Mouse (Mus musculus) E14TG2a.4 (cell line): ENCODE data around the gene Bdh1.
A peak's percentile ranks its signal among the peaks of the same experiment; 100 is the strongest.

Experiments
- H3K27me3 ChIP-seq: 2 replicates; pipeline ENCODE4 v1.6.1; 2014; ENCODE audit warnings: low read length, control low read depth; ENCODE audit not compliant: insufficient read depth
- H3K36me3 ChIP-seq: 2 replicates; pipeline ENCODE4 v1.6.1; 2014; ENCODE audit warnings: low read length, control low read depth; ENCODE audit not compliant: insufficient read depth
- H3K4me1 ChIP-seq: replicated peaks from 2 replicates; pipeline ENCODE4 v1.6.1; 2014; ENCODE audit warnings: low read depth, low read length, control low read depth
- H3K4me3 ChIP-seq: replicated peaks from 2 replicates; pipeline ENCODE4 v1.5.1; 2014; ENCODE audit warnings: mild to moderate bottlenecking, low read length
- H3K9me3 ChIP-seq: 2 replicates; pipeline ENCODE4 v1.6.1; 2014; ENCODE audit warnings: low read length, control low read depth
- CTCF ChIP-seq: conservative IDR thresholded peaks from 2 replicates; pipeline ENCODE4 v1.5.1; 2014; ENCODE audit warnings: low read length
- NANOG ChIP-seq: IDR thresholded peaks from 2 replicates; pipeline ENCODE4 v1.6.1; 2014; ENCODE audit warnings: borderline replicate concordance, low read length, mixed read lengths
- POU5F1 ChIP-seq: IDR thresholded peaks from 2 replicates; pipeline ENCODE4 v1.6.1; 2014; ENCODE audit warnings: low read length, borderline replicate concordance

The Bdh1 gene

GRCm38 (mm10) chr16:31407872-31408271 is 14.2 kb upstream of the Bdh1 start:
- Histone ChIP-seq H3K36me3 (no peaks in the 10 kb centered on the region), H3K4me3 (no peak overlapping the region), H3K9me3 (peaks cover 10% of the 10 kb centered on the region), H3K27me3 (no peaks in the 10 kb centered on the region), H3K4me1 (peaks cover 27% of the 10 kb centered on the region)
- TF ChIP-seq CTCF (no peak), NANOG (no peak), POU5F1 (no peak)

- H3K9me3 ChIP-seq: peaks cover 10% of the 10 kb centered on the region
- H3K4me3 ChIP-seq: no peak overlapping the region
Observed at GRCm38 (mm10) chr16:31410969-31411368, 11.1 kb upstream of the Bdh1 start.

GRCm38 (mm10) chr16:31412321-31412720 is 9.8 kb upstream of the Bdh1 start:
- peak overlapping the region; percentile 46 for H3K4me3 ChIP-seq
- H3K27me3 ChIP-seq: no peaks in the 10 kb centered on the region
- no peaks in the 10 kb centered on the region for H3K36me3 ChIP-seq
- TF ChIP-seq POU5F1: no peak
- peaks cover 34% of the 10 kb centered on the region for H3K4me1 ChIP-seq
- H3K9me3 ChIP-seq: peaks cover 10% of the 10 kb centered on the region

More at GRCm38 (mm10) chr16:31410969-31411368, 11.1 kb upstream of the Bdh1 start:
- Histone ChIP-seq H3K27me3 (no peaks in the 10 kb centered on the region), H3K4me1 (peaks cover 31% of the 10 kb centered on the region), H3K36me3 (no peaks in the 10 kb centered on the region)
- TF ChIP-seq POU5F1: no peak
- TF ChIP-seq NANOG: no peak
- TF ChIP-seq CTCF: no peak

- Histone ChIP-seq H3K4me1 (peaks cover 34% of the 10 kb centered on the region), H3K4me3 (no peak overlapping the region), H3K27me3 (0 out of 2 replicates have a peak, but pooled peaks cover 4% of the 10 kb centered on the region), H3K36me3 (no peaks in the 10 kb centered on the region), H3K9me3 (peaks cover 5% of the 10 kb centered on the region)
- TF ChIP-seq CTCF (no peak), NANOG (no peak), POU5F1 (no peak)
Observed at GRCm38 (mm10) chr16:31413777-31414176, 8.3 kb upstream of the Bdh1 start.

- Histone ChIP-seq H3K4me1 (peaks cover 25% of the 10 kb centered on the region), H3K27me3 (0 out of 2 replicates have a peak, but pooled peaks cover 4% of the 10 kb centered on the region), H3K36me3 (no peaks in the 10 kb centered on the region), H3K9me3 (no peaks in the 10 kb centered on the region; the same call in 1 of the 2 replicates), H3K4me3 (no peak overlapping the region)
- TF ChIP-seq NANOG (no peak), CTCF (no peak), POU5F1 (no peak)
Observed at GRCm38 (mm10) chr16:31415885-31416450, 6.1 kb upstream of the Bdh1 start.

- H3K4me3 ChIP-seq: no peak overlapping the region
- peaks cover 12% of the 10 kb centered on the region for H3K4me1 ChIP-seq
- 0 out of 2 replicates have a peak, but pooled peaks cover 4% of the 10 kb centered on the region for H3K27me3 ChIP-seq
- H3K36me3 ChIP-seq: no peaks in the 10 kb centered on the region
- no peak for TF ChIP-seq NANOG
- no peak for TF ChIP-seq CTCF
- TF ChIP-seq POU5F1: no peak
- no peaks in the 10 kb centered on the region; the same call in 1 of the 2 replicates for H3K9me3 ChIP-seq
Observed at GRCm38 (mm10) chr16:31418704-31419103, 3.4 kb upstream of the Bdh1 start.

- H3K36me3 ChIP-seq: no peaks in the 10 kb centered on the region
- H3K9me3 ChIP-seq: no peaks in the 10 kb centered on the region; the same call in 1 of the 2 replicates
- H3K4me1 ChIP-seq: peaks cover 16% of the 10 kb centered on the region
- no peak overlapping the region for H3K4me3 ChIP-seq
- H3K27me3 ChIP-seq: 0 out of 2 replicates have a peak, but pooled peaks cover 4% of the 10 kb centered on the region
- TF ChIP-seq NANOG (no peak), CTCF (no peak), POU5F1 (no peak)
Observed at GRCm38 (mm10) chr16:31419457-31419856, 2.6 kb upstream of the Bdh1 start.

GRCm38 (mm10) chr16:31422722-31423121 is 642 bp downstream of the Bdh1 start:
- no peaks in the 10 kb centered on the region for H3K36me3 ChIP-seq
- peaks cover 16% of the 10 kb centered on the region for H3K27me3 ChIP-seq
- peaks cover 22% of the 10 kb centered on the region for H3K4me1 ChIP-seq
- no peak overlapping the region for H3K4me3 ChIP-seq
- TF ChIP-seq NANOG: no peak
- no peaks in the 10 kb centered on the region; the same call in 1 of the 2 replicates for H3K9me3 ChIP-seq

GRCm38 (mm10) chr16:31423368-31423767 is 1.3 kb downstream of the Bdh1 start:
- Histone ChIP-seq H3K27me3 (peaks cover 22% of the 10 kb centered on the region), H3K4me1 (peaks cover 29% of the 10 kb centered on the region), H3K36me3 (no peaks in the 10 kb centered on the region), H3K9me3 (no peaks in the 10 kb centered on the region), H3K4me3 (no peak overlapping the region)
- TF ChIP-seq NANOG (no peak), CTCF (no peak), POU5F1 (no peak)
